Mouse (Mus musculus) left cerebral cortex, adult 8-10 months (tissue): Measurements from ENCODE around the gene Scaf8. TPM values are rescaled to one million over a fixed set of nuclear protein-coding genes. Genes with fewer than 3 reads are reported as not detected.
"Not testable (repeated sequence)": the region's sequence is repeated elsewhere in the genome, so short reads cannot be mapped to it uniquely, and the experiment has no call there.

Source experiments
- DNase-seq, 2 experiments: peaks; one replicate each; pipeline ENCODE4 v3.0.0; 2022; ENCODE audit warnings: low spot score in 2 of 2
- total RNA-seq, 4 experiments: library from RNA; stranded (reverse); gene quantifications; 2 replicates each; pipeline ENCODE4 v1.2.4; 2022

Scaf8 gene
- total RNA-seq: 10 to 100 TPM; 57.1 to 64.2 (median 58.7) TPM

DNA sequence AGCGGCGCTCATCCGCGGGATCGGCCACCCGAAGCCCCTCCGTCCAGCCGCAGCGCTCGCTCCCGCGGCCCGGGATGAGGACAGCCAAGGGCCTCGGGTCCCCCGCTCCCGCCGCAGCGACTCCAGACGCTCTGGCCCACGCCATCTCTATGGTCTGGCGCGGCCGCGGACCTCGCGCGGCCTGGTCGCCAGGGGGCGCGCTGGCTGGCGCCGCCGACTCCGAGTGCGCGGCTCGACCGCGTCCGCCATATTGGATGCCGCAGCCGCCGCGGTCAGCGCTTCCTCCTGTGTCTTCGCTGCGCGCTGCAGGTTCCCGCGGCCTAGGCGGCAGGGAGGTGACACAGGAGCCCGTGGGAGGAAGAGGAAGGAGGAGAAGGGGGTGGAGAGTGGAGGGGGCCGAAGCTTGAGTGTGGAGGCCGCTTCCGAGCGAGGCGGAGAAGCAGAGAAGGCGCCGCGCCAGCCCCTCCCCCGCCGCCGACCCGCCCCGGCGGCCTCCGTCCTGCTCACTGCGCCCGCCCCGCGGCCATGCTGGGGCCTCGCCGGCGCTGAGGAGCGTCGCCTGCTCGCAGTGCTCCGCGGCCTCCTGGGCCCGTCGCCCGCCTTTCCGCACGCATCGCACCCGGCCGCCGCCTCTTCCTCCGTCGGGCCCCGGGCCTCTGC lies at the start of gene Scaf8:
Scaf8 (plus strand) TSS at position 253 of the 660 bp plus-strand sequence.
- peak; percentile 82 to 86 for DNase-seq

DNA sequence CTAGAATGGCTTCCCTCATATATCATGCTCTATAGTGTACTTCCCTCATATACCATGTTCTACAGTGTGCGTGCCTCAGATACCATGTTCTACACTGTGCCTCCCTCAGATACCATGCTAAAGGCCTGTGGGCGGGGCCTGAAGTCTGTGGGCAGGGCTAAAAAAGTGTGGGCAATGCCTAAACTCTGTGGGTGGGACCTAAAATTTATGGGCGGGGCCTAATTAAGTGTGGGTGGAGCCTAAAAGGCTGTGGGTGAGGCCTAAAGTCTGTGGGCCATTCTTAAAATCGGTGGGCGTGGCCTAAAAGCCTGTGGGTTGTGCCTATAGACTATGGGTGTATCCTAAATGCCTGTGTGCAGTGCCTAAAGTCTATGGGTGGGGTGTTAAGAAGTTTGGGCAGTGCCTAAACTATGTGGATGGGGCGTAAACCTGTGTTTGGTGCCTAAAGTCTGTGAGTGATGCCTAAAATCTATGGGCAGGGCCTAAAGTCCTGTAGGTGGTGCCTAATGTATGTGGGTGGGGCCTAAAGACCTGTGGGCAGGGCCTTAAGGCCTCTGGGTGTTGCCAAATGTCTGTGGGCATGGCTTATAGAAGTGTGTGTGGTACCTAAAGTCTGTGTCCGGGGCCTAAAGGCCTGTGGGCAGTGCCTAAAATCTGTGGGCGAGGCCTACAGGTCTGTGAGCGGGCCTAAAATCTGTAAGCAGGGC lies 39.5 kb upstream of the Scaf8 start:
- DNase-seq: no peak

DNA sequence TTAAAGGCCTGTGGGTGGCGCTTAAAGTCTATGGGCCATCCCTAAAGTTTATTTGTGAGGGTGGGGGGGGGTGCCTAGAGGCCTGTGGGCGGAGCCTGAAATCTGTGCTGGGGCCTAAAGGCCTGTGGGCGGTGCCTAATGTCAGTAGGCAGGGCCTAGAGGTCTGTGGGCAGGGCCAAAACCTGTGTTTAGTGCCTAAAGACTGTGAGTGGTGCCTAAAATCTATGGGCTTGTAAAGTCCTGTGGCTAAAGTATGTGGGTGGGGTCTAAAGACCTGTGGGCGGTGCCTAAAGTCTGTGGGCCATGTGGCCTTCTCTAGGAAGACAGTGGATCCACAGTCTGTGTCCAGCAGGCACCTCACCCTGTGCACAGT lies 38.9 kb upstream of the Scaf8 start:
- no peak for DNase-seq

DNA sequence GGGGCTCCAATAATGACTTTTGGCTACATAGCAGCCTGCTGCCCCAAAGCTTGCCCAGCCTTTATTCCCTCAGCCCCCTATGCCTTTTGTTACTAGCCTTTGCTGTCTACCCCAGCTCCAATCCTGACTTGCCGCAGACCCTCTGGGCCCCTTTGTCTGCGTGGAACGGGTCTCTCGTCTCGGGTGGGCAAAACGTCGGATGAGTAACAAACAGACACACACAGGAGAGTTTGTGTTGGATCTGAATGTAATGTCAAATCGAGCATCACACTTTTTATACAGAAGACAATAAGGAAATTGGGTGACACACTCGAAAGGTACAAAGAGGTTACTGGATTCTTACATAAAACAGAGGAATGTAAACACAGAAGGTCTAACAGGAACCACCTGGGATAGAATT lies 36.8 kb upstream of the Scaf8 start:
- DNase-seq: not testable (repeated sequence)

DNA sequence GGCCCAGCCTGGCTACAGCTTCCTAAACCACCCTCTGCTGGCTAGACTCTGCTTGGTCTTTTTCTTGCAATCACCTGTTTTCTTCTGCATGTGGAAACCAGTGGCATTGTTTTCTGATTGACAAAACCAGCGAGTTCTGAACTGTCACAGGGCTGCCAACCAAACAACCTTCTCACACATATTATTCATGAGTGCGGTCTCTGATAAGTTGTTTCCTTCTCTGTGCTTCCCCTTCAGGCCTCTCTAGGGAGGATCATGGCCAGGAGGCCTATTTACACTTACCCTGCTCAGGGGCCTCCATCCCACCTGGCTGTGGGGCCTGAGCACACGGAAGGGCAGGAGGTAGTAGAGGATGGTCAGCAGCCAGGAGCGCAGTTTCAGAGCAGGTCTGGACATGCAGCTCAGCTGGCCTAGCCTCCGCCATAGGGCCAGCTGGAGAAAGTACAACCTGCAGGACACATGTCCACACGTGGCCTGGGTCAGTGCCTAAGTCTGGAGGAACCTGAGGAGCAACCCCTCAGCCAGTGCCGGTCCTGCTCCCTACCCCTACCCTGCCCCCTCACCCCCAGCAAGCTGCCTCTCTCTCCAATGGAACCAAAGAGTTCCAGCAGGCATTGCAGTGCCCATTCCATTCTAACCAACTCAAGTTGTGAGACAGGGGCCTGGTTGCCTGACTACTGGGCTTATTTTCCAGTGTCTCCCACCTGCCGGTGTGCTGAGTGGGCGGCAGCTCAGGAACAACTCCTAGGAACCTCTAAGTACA lies 34.0 kb upstream of the Scaf8 start:
- not testable (repeated sequence) for DNase-seq

DNA sequence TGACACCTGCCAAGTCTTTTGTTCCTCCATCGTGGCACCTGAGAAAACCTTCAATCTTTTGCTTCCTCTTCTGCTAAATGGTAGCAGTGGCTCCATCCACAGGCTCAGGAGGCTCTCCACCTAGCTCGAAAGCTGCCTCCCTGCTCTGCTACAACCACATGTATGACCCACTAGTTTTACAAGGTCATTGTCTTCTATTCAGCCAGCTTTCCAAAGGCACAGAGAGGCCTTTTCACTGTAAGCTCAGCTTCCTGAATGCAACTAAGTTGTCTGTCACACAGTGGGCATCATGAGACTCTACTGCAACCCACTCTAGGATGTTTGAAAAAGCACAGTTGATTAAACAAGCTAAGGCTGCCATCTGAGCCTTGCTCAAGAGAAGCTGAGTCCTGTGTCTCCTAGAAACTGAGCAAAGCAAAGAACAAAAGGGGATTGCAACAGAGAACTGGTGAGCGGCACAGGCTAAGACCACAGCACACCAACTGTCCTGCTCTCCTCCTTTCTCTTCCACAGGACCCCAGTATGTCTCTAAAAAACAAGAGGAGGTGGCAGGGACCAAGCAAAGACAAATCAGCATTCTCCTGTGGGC lies 33.2 kb upstream of the Scaf8 start:
- DNase-seq: peak; percentile 97 to 100

DNA sequence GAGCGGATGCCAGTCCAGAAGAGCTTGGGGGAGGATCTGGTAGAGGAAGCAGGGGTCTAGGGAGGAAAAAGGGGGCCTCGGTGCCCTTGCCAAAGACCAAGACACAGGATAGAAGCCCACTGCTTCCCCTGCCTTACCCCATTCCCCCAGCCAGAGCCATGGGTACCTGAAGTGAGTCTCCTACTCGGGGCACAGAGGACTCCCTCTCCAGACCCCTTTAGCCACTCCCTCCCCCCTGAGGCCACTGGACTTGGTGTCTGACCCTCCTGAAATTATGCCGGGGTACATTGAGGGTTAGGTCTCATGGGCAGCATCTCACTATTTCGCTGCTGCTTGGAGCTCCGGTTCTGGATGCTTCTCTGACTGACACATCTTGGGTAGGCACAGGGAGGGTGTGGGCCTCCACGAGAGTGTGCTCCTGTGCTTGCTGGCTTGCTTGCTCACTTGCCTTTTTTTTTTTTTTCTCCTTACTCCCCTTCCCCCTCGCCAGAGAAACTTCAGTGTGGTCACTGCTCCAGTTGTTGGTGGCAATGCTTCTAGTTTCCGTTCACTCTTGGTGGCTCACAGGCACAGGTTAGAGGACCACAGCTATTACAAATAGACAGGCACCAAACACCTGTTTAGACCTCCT lies 32.5 kb upstream of the Scaf8 start:
- DNase-seq: peak; percentile 56 to 74

DNA sequence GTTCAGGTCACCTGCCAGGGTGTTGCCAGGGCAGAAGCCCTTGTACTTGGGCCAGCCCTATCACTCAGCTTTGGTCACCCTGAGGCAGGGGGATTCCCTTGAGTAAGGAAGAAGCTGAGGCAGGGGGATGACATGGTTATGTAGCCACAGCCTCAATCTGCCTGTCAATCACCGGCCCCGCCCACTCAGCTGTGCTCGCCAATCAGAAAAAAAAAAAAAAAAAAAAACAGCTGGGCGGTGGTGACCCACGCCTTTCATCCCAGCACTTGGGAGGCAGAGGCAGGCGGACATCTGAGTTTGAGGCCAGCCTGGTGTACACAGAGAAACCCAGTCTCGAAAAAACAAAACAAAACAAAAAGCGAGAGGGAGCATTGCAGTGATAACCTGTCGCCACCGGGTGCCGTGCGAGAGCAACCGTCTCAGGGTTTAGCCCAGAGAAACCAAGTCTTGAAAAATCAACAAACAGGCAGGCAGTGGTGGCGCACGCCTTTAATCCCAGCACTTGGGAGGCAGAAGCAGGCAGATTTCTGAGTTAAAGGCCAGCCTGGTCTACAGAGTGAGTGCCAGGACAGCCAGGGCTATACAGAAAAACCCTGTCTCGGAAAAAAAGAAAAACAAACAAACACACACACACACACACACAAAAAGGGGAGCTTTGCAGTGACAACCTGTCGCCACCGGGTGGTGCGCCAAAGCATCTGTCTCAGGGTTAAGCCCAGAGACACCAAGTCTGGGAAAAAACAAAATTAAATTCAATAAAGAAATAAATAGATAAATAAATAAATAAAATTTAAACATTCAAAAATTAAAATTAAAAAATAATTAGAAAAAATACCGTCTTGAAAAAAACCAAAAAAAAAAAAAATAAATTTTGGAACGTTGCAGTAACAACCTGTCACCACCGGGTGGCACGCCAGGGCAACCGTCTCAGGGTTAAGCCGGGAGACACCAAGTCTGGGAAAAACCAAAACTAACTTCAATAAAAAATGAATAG lies 31.7 kb upstream of the Scaf8 start:
- DNase-seq: peak; percentile 56 to 63

DNA sequence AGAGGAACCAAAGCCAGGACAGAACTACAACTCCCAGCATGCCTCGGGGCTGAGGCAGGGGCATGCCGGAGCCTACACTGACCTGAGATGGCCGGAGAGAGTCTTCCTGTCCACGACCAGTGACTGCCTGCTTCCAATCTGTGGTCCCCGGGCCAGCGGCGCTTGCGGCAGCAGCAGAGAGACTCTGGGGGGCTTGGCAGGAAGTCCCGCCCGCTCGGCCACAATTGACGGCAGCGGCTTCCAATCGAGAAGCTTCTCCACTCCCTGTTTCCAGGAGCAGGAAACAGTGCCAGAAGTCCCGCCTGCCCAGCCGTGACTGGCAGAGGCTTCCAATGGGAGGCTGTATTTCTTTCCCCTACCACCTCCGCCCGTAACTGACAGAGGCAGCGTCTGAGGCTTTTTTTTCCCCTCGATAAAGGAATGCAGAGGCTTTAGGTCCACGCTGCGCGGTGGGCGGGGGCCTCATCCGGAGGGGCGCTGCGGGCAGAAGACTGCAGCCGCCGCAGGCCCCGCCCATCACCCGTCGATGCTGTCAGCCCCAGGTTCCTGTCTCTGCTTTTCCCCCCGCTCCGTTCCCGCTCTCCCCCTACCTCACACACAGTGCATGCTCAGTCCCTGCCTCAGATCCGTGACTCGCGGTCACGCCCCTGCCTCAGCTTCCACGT lies 30.8 kb upstream of the Scaf8 start:
- peak; percentile 93 for DNase-seq

DNA sequence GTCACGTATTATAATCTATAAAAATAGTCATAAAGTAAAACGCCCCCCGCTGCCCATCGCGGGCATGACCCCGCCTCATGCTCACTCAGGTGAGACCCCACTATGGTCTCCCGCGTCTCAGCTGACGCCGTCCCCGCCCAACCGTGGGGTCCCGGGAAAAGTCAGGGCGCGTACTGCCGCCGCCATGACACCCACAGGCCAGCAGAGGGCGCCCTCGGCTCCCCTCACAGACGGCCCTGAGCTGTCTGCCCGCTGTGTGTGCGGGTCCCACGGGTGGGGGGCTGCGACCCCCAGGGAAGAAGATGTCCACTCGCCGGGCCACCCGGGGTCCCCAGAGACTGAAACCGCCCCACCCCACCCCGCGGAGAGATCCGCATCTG lies 30.2 kb upstream of the Scaf8 start:
- no peak for DNase-seq

DNA sequence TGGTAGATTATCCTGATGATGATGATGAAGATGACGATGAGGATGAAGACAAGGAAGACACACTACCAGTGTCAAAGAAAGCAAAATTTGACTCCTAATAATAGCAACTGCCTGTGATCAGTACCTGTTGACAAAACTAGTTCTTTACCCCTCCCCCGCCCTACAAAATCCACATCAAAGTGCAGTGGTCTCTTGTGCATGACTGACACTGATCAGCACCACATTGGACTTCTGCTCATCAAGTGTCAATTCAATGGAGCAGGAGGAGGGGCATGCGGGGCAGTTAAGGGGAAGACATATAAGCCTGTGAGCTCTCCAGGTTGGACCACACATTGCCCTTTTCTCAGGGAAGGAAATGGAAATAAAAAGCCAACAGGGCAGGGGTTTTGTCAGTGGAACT lies 29.6 kb upstream of the Scaf8 start:
- DNase-seq: no peak

DNA sequence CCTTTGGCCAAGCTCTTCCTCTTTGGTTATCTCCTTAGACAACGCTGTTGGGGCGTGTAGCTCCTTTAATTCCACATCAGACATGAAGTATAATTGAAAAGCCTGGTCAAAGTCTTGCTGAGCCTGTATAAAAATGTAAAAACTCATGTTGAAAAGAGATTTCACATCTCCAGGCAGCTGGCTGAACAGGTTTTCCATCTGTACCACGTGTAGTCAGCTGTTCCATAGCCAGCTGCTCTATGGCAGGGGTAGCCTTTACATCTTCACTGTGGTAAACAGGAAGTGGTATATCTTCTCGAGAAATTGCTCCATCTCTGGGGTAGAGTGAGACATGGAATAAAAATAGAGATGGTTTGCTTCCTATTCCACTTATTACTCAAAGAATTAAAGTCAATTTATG lies 22.1 kb upstream of the Scaf8 start:
- no peak for DNase-seq

DNA sequence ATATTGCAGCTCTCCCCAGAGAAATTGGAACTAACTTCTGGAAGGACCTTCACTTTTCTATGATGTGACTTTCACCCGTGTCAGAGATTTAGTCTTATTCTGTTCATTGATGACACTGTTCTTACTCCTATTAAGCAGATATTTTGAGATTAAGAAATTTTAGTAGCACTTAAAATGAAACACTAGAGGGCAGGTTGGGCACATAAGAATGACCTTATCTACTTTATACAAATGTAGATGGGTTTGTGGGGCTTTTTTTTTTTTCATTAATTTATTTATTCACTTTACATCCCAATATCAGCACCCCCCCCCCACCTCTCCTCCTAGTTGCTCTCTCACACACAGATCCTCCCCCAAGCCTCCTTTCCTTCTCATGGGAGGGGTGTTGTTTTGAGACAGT lies 15.5 kb upstream of the Scaf8 start:
- not testable (repeated sequence) for DNase-seq

DNA sequence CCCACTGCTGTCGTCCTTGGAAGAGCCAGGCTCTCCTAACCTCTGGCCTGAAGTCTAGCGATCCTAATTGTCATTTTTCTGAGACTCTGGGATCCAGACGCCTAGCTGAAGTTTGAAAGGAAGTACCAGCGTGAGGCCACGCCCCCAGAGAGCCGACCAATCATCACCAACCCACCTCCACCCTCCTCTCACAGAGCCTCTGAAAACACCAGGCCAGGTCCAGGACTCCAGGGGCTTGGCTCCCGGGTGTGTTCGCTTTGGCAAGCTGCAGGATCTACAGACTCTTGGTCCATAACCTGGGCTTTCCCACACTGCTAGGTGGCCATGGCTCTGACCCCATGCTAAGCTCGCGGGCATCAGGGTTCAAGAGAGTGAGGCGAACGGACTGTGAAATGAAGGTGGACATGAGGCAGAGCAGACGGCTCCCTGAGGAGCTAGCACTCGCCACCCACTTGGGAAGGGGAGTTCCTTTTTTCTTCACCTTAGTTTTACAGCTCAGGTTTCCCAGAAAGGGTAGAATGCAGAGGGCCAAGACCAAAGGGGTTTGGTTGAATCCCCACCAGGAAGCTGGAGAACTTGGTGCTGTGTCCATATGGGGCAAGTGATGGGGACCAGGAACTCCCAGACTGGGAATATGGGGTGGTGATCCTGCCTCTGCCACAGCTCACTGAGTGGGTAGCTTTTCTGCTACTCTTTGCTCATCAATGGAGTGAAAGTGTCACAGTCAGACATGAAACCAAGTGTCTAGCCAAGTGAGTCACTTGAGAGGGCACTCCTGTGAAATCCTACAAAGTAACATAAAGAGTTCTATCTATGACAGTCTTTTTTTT lies 12.2 kb upstream of the Scaf8 start:
- peak in 1 of 2 experiments; percentile 19 for DNase-seq

DNA sequence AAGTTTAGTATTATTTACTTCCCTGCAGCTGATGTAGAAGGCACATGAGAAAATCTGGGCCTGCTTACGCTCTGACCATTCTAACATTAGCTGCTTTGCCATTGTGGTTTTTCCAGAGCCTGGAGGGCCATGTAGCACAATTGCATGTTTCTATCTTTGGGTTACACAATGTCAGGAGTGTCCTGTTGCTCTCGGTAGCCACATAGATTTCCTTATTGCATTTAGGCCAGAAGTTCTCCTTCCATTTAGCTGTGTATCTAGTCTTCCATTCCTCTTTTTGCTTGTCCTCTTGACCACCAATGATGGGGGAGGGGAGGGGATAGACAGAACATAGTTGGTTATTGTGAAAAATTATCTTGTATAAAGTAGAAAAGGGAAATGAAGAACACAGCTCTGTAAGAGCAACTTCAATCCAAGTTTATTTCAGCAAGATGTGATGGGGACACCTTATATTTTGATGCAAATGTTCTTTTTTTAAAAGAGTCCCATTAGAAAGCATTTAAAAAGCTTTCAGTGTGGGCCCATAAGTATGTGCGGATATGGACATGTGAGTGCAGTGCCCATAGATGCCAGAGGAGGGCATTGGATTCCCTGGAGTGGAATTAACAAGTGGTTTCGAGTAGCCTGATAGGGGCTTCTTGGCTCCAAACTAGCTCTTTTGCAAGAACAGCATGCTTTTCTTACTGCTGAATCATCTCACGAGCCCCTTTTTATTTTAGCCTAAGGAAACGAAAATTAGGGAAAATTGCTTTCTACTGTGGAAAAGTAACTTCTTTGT lies 10.4 kb upstream of the Scaf8 start:
- DNase-seq: no peak

DNA sequence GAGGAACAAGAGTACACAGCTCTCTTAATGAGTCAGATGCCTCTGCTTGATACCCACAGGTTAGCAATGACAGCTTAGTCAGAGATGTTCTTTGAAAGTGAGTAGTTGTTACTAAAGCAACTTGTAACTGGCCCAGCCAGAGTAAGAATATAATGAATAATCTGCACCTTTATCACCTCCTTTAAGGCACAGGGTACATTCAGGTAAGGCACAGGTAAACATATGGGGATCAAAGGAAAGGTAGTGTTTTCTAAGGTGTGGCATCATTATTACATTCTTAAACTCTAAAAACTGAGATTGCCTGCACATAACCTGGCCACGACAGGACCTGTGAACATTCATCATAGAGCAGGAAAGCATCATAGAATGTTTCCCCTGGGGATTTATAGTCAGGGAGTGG lies 9.8 kb upstream of the Scaf8 start:
- no peak for DNase-seq

DNA sequence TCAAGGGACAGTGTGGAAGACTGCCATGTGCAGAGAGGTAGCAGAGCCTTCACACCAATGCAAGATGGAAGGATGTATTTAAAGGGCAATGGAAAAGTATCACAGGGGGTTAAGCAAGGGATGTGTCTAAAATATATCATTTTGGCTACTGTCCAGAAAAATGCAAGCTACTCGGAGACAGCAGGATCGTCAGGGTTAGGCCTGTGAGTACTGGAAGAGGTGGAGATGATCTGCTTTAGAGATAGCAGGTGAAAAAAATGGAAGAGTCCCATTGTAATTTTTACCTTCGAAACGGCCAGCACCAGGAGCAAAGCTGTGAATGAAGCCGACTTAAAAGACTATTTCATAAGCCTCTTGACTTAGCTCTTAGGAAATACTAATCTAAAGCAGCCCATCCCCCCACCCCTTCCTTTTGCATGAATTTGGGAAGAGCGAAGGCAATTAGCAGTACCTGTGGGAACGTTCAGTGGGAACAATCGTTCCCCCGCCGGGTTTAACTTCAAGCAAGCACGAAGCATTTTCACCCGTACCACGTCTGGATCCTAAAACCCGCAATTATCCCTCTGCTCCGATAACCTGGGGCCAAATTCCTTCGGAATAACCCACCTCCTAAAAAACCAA lies 925 bp upstream of the Scaf8 start:
- no peak for DNase-seq

DNA sequence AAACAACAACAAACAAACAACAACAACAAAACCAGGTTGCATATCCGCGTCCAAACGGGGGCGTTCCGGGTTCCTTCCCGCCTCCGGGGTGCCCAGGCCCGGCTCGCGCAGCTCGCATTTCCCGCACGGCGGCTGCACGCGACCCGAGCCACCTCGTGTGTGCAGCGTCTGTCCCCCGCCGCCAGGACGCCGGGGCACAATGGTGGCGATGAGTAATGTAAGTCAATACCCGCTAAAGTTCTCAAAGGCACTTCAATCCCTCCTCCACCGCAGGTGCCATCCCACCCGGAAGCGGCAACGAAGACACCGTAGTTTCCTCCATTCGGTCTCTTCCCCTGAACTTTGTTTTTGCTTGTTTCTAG lies 433 bp upstream of the Scaf8 start:
- DNase-seq: no peak
